Mouse (Mus musculus) G1E-ER4 (cell line): Measurements from ENCODE around the gene Slc16a9. TPM values are rescaled to one million over a fixed set of nuclear protein-coding genes. Genes with fewer than 3 reads are reported as not detected.

Experiments used
- GATA1 ChIP-seq: IDR thresholded peaks from one replicate; pipeline ENCODE4 v1.8.0; 2012; ENCODE audit warnings: low read length, inconsistent platforms
- polyA plus RNA-seq: library from polyadenylated mRNA; stranded (reverse); fragments of >175 nt; gene quantifications from 2 replicates; pipeline ENCODE4 v1.2.3, GENCODE M21; 2012

Gene Slc16a9
- polyA plus RNA-seq, 1 experiment = not detected

DNA sequence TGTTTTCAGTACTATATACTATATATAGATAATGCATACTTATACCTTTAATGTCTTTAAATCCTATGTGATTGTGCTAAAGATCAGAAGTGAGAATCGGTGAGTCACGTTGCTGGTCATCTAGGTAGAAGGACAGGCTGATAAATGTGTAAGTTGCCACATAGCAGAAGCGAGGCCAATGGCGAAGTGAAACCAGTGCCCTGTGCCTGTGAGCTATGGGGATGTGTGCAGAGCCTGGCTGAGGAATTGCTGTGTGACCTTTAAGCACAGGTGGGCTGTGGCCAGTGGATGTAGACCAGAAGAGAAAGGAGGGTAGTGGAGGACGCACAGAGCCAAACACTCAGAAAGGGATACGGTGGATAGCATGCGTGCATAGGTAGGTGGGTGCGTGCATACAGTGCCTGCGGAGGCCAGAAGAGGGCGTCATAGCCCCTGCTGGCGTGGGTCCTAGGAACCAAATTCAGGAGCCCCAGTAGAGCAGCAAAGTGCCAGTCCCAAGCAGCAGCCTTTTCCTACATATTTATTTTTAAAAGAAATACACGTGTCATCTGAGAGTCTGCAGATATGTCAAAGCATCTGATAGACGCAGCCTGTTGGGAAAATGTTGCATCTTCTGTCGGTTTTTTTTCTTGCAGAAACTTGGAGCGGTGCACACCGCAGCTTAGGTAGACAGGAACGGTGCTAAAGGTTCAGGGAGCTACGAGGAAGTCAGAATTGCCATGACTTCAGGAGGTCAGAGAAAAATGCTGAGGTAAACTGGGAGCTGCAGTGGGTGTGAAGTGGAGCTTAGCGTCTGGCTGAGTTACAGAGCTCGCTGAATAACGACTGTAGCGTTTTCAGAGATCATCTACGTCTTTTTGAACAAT lies 23.9 kb downstream of the Slc16a9 start:
- TF ChIP-seq GATA1 = no peak

DNA sequence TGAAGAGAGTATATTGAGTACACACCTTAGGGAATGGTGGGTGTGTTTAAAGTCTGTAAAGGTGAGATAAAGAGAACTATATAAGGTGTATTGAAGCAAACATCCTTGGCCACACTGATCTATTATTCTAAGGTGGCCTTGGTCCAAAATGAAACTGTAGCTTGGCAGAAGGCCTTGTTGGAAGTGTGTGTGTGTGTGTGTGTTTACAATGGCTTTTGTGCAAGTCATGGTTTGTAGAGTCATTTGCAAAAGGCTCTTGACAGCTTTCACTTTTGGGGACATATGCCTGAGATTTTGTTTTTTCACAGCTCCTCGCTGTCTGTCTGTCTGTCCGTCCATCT lies 24.5 kb downstream of the Slc16a9 start:
- no peak for TF ChIP-seq GATA1

DNA sequence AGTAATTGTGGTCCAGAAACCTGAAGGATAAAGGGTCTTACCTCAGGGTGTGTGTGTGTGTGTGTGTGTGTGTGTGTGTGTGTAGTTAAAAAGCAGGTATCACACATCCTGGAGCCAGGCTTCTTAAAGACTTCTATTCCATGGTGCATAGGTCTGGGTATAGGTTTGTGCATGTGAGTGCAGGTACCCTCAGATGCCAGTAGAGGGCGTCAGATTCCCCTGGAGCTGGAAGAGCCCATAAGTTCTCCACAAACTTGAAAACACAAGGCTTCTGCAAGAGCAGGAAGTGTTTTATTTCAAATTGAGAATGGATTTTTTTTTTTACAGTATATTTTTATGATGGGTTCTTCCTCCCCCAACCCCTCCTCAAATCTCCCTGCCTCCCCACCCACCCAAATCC lies 31.8 kb downstream of the Slc16a9 start:
- no peak for TF ChIP-seq GATA1

DNA sequence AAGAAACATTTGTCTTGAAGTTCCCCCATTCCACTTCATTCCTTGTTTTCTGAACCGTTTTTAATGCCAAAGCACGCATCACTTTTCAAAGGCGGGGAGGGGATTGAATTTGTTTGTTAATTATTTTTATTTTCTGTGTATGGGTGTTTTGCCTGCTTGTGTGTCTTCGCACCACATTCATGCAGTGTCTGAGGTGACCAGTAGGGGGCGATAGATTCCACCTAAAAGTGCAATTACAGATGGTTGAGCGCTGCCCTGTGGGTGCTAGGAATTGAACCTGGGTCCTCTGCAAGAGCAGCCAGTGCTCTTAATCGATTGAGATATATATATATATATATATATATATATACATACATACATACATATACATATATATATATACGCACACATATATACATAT lies 34.4 kb downstream of the Slc16a9 start:
- no peak for TF ChIP-seq GATA1

DNA sequence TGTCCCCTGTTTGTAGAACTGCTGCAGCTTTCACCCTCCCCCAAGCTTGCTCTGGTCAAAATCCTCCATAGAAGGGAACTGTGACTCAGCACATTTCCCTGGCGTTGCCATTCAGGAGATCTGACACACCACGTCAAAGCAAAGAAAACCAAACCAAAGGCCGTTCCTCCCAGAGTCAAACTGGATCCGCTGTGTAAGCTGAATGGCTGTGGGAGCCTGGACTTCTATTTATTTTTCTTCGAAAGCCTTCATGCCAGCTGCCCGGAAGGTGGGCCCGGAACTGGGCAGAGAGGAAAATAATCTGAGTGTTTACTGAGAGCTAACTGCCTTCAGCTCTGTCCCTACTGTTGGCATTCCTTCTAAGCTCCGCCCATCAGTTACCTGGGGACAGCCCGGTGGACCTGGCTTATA lies 42.9 kb downstream of the Slc16a9 start:
- no peak for TF ChIP-seq GATA1

DNA sequence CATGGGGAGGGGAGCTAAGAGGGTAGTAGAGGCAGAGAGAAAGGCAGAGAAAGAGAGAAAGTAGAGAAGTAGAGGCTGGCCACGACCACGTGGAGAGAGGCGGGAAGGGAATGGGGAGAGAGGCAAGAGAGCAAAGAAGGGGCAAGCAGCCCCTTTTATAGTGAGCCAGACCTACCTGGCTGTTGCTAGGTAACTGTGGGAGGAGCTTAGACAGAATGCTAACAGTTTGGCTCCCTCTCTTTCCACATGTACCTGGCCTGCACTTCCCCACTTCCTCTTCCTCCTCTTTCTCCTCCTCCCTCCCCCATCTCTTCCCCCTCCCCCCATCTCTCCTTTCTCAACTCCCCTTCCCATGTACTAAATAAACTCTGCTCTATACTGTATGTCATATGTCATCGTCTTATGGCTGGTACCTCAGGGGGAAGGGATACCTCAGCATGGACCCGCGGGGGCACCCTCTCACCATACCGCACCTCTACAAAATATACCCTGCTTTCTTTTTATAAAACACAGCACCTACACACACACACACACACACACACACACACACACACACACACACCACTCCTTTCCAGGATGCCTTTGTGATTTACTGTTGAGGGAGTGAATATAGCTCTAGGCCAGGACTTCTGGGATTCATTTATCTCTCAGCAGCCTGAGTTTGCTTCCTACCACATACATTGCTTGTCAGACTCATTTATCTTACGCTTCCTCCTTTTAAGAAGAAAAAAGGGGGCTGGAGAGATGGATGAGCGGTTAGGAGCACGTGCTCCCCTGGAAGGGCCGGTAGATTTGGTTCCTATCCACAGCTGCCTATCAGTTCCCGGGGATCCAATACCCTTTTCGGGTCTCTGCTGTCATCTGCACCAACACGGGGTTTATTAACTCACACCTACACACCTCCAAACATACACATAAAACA lies 43.8 kb downstream of the Slc16a9 start:
- no peak for TF ChIP-seq GATA1

DNA sequence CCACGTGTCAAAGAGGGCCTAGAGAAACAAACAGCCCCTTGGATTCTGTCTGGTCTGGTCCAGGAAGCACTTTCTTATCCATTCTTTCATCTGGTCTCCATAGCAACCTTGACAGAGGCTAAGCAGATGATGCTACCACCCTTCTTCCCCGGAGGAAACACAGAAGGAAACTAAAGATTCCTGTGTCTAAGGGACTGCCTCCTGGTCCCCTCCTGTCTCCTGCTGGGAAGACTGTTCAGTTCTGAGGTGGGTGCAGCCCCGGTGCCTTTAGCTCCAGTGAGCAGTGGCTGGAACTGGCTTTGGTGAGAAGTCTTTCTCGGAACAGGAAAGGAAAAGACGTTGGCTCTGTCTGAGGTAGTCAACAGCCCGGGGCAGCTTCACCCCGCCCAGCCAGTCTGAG lies 47.1 kb downstream of the Slc16a9 start:
- no peak for TF ChIP-seq GATA1

DNA sequence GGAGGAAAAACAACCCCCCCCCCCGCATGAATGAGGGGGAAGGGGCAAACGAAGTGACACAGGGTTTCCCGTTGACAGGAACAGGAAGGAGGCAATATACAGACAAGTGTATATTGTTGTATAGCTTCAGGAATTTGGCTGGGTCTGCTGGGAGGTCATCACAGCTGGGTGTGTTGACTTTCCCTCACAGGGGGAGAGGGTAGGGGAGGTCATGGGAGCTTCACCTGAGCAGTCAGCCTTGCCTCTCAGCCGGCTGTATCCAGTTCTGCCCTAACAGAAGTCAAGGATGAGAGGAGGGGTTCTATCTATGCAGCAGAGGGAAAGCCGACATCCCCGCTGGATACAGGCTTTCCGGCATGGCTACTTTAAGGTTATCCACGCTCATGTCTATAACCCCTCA lies 49.2 kb downstream of the Slc16a9 start:
- TF ChIP-seq GATA1 = no peak

DNA sequence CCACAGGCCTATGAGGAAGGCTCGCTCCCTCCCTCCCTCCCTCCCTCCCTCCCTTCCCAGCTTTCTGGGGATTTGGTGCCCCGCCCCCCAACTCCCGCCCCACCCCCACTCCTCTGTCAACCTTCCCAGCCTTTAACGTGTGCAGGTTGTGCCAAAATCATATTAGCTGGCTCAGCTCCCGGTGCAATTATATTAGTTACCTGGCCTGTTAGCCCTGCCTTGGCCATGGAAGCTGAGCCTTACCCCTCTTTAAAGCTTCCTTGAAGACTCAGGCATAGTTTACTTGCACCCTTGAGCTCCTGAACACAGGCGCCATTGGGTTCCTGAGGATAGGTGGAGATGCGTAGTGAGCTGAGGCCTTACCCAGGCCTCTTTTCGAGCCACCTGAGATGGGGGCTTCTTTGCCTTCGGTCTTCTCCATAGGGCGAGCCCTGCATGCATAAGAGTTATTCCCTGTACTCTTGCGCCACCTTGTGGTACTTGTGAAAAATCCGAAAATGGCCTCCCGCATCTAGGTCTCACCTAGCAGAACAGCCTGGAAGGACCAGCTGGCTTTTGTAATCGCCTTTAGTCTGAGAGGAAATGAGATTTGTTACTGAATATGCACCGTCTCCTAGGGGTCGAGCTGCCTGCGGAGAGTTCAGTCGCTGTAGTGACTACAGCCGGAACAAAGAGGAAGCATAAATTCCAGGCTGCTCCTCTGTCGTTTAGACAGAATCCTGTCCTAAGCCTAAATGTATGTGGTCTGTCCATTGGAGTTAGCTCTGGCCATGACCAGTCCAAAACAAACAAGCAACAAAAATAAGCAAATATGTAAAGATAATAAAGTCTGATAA lies 51.8 kb downstream of the Slc16a9 start:
- TF ChIP-seq GATA1 = no peak

DNA sequence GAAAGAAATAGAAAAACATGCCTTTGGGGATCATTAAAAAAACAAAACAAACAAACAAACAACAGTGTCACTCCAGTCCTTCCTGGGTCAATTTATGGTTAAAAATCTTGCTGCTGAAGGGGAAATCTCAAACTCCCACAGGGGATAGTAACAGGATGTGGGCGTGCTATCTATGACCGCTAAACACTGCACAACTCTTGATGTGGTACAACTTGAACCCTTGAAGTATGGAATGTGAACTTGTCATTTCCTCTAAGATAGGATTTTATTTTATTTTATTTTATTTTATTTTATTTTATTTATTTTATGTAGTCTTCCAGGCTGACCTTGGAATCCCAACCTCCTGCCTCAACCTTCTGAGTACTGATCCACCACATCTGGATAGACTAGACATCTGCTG lies 54.2 kb downstream of the Slc16a9 start:
- TF ChIP-seq GATA1 = no peak

DNA sequence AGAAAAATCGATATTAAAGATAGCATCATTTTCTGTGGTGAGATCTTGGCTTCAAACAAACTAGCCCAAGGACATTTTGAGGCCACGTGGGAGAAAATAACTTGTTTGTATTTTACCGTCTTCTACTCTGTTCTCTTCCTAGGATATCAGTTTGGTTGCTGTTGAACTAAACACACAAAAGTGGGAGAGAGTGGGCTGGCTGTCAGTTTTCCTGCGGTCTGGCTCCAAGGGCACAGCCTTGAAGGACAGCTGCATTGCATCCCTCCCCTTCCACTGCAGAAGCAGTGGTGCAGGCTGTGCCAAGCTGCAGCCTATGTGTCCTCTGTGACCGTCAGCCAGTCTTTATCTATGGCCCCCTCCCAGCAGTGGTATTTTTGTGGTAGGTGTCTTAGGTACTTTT lies 54.8 kb downstream of the Slc16a9 start:
- TF ChIP-seq GATA1 = no peak

DNA sequence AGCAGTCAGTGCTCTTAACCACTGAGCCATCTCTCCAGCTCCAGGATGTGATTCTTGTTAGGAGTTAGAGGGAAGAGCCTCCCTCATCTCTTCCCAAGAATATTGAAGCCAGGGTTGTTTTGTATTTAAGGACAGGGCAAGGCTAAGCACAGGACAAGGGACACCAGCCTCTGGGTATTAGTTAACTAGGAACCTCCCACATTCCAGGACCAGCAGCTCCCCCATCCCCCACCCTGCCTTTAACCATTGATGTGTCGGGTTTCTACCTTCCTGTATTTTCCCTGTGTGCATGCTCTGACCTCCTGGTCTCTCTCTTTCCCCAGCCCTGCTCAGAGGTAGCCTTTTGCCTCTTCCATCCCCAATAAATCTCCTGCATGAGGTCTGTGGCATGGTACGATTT lies 56.3 kb downstream of the Slc16a9 start:
- TF ChIP-seq GATA1 = no peak

DNA sequence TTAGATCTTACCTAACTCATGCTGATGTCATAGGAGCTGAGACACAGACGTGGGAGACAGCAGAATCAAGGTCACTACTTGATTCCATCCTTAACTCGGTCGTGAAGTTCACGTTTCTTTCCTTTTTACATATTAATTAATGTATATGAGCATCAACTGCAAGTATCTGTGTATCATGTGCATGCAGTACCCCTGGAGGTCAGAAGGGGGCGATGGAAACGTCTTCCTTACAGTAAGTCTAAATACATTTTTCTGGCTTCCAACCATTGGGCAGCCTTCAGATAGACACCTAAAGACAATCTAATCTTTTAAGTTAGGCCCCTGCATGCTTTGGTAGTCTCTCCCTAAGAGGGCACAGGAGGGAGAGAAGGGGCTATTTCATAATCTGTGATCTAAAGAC lies 58.3 kb downstream of the Slc16a9 start:
- no peak for TF ChIP-seq GATA1

DNA sequence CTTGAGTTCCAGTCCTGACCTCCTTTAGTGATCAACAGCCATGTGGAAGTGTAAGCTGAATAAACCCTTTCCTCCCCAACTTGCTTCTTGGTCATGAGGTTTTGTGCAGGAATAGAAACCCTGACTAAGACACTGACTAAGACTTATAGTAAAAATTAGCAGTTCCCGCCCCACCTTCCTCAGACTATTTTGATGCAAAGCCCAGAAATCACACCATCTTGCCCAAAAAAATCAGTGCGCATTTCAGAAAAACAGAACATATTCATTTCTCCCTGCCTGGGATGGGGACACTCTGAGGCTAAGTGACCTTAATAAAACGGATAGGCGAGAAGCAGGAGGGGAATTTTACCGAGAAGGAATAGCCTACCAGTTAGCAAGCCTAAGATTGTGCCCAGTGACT lies 60.8 kb downstream of the Slc16a9 start:
- TF ChIP-seq GATA1 = no peak

DNA sequence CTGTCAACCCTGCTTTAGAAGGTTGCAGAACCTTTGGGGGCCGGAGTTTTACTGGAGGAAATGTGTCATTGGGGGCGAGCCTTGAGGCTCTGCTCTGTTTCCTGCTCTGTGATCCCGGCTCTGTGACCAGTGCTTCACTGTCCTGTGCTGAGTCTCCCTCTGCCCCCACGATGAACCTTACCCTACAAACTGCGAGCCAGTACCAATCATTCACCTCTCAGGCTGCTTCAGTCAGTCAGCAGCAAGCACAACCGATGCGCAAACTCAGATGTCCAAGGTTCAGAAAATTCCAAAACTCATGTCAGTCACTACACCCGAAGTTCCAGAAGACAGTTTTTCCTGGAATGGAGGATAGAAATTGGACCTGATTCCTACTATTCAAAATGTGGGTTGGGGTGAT lies 64.5 kb downstream of the Slc16a9 start:
- TF ChIP-seq GATA1 = no peak

DNA sequence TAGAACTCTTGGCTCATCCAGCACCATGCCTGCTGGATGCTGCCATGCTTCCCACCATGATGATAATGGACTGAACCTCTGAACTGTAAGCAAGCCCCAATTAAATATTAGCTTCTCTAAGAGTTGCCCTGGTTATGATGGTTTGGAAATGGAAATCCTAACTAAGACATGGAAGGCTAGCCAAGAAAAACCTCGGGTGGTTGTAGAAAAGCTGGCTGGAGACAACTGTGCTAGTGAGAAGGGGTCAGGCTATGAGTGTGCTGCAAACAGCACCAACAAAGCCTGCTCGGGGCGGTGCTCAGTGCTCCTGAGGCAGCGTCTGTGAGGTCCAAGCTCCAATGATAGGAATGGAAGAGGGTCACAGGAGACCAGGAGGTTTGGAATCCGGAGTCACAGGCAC lies 65.7 kb downstream of the Slc16a9 start:
- no peak for TF ChIP-seq GATA1
